Mouse (Mus musculus) midbrain, embryonic 15.5 days (tissue): Measurements from ENCODE around the gene Dnajb8. TPM values are rescaled to one million over a fixed set of nuclear protein-coding genes. Genes with fewer than 3 reads are reported as not detected.

Experiments
- ATAC-seq: fragments of 200-750 bp; cut with Nextera tagmentation; replicated peaks from 2 replicates; pipeline ENCODE4 v1.8.0; 2017; ENCODE audit warnings: moderate TSS enrichment
- H3K27ac ChIP-seq: fragments of 300-500 bp; sonication (generic); 2 replicates; pipeline ENCODE4 v1.5.1; 2015; ENCODE audit warnings: mild to moderate bottlenecking, inconsistent platforms
- H3K27me3 ChIP-seq: fragments of 300-500 bp; sonication (generic); replicated peaks from 2 replicates; pipeline ENCODE4 v1.6.1; 2015; ENCODE audit warnings: inconsistent platforms
- H3K36me3 ChIP-seq: fragments of 300-500 bp; sonication (generic); replicated peaks from 2 replicates; pipeline ENCODE4 v1.6.1; 2015; ENCODE audit warnings: inconsistent platforms
- H3K4me1 ChIP-seq: fragments of 300-500 bp; sonication (generic); 2 replicates; pipeline ENCODE4 v1.6.1; 2015; ENCODE audit warnings: inconsistent platforms
- H3K4me2 ChIP-seq: fragments of 300-500 bp; sonication (generic); 2 replicates; pipeline ENCODE4 v1.6.1; 2015; ENCODE audit warnings: inconsistent platforms, mild to moderate bottlenecking, moderate library complexity
- H3K4me3 ChIP-seq: fragments of 300-500 bp; sonication (generic); 2 replicates; pipeline ENCODE4 v1.5.1; 2015; ENCODE audit warnings: mild to moderate bottlenecking, inconsistent platforms
- H3K9ac ChIP-seq: fragments of 300-500 bp; sonication (generic); 2 replicates; pipeline ENCODE4 v1.6.1; 2015; ENCODE audit warnings: mild to moderate bottlenecking, inconsistent platforms
- H3K9me3 ChIP-seq: fragments of 300-500 bp; sonication (generic); 2 replicates; pipeline ENCODE4 v1.6.1; 2016; ENCODE audit warnings: inconsistent platforms
- WGBS: fragments of 180-500 bp; shearing (Covaris S2); methylation state at CpG from one replicate; pipeline ENCODE4 v1.1.7; 2015; ENCODE audit warnings: mixed read lengths; 5-methylcytosine and 5-hydroxymethylcytosine counted together
- polyA plus RNA-seq: library from polyadenylated mRNA; unstranded; fragments of >200 nt; fragmentation: Nextera tagmentation; extraction: Ambion mirVana; gene quantifications from 2 replicates; pipeline ENCODE4 v1.2.1, GENCODE M21; 2015

Gene Dnajb8
- not detected in 2 replicates for polyA plus RNA-seq

DNA sequence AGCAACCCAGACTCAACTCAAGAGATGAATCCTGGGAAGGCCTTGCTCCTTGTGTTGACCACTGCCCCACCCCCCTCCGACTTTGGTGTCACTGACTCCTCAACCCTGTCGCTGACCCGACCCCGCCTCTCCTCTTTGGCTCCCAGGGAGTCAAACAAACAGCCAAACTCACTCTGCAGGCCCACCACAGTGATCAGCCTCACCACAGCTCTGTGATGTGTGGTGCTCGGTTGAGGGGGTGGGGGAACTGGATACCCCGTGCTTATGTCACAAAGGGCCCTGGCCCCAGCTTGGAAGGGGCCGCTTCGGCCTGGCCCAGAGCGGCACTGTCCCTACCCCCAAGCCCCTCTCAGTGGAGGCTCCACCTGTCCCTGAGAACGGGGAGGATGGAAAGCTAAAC is at the start of gene Dnajb8:
Dnajb8 (plus strand) TSS at position 301 of the 400 bp plus-strand sequence.
- H3K27me3 ChIP-seq: no peaks in the 10 kb centered on the region
- WGBS: 50% methylated on average over 10 of the region's 10 CpGs
- no peak for ATAC-seq
- no peak within 1 kb of the TSS for H3K27ac ChIP-seq
- no peaks in the 10 kb centered on the region for H3K4me1 ChIP-seq
- H3K4me2 ChIP-seq: no peak within 1 kb of the TSS
- H3K4me3 ChIP-seq: no peak within 1 kb of the TSS
- no peaks in the 10 kb centered on the region for H3K9me3 ChIP-seq
- H3K36me3 ChIP-seq: no peaks in the 10 kb centered on the region
- H3K9ac ChIP-seq: no peak within 1 kb of the TSS

DNA sequence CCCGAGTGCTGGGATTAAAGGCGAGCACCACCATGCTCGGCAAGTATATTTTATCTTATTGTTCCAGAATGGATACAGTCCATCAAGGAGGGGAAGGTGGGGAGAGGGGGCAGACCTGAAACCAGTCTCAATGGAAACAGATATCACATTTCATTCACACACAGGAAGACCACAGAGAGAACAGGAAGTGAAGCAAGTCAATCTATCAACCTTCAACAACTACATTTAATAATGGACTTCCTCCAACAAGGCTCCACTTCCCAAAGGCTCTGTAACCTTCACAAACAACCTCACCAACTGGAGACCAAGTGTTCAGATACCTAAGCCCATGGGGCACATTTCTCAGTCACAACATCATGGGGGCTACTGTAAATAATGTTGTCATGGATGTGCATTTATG is 47.9 kb upstream of the Dnajb8 start:
- Histone ChIP-seq H3K4me2 (no peak overlapping the region), H3K27ac (no peak overlapping the region), H3K9me3 (no peaks in the 10 kb centered on the region), H3K36me3 (no peaks in the 10 kb centered on the region), H3K27me3 (no peaks in the 10 kb centered on the region), H3K9ac (no peak overlapping the region), H3K4me1 (no peaks in the 10 kb centered on the region), H3K4me3 (no peak overlapping the region)
- WGBS: 89% methylated on average over 3 of the region's 3 CpGs
- no peak for ATAC-seq

DNA sequence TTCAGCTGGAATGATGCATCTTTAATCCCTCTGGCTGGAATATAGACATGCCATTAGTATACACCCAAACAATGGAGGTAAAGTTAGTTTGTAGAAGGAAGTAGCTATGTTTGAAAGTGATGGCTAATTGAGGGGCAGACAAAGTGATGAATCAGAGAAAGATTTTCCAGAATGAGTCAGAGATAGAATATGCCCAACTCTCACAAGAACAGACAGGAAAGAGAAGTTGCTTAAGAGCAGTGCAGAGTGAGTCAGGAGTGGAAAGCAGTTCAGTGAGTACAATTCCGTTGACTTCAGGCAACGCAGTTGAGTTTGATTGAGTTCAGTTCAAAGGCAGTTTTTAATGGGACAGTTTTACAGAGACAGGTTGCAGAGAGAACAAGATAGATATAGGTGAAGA is 47.4 kb upstream of the Dnajb8 start:
- H3K4me3 ChIP-seq: no peak overlapping the region
- no peak overlapping the region for H3K9ac ChIP-seq
- H3K36me3 ChIP-seq: no peaks in the 10 kb centered on the region
- no peaks in the 10 kb centered on the region for H3K27me3 ChIP-seq
- WGBS: 92% methylated on average over 2 of the region's 2 CpGs
- no peaks in the 10 kb centered on the region for H3K4me1 ChIP-seq
- no peak for ATAC-seq
- H3K27ac ChIP-seq: no peak overlapping the region
- H3K4me2 ChIP-seq: no peak overlapping the region
- no peaks in the 10 kb centered on the region for H3K9me3 ChIP-seq

DNA sequence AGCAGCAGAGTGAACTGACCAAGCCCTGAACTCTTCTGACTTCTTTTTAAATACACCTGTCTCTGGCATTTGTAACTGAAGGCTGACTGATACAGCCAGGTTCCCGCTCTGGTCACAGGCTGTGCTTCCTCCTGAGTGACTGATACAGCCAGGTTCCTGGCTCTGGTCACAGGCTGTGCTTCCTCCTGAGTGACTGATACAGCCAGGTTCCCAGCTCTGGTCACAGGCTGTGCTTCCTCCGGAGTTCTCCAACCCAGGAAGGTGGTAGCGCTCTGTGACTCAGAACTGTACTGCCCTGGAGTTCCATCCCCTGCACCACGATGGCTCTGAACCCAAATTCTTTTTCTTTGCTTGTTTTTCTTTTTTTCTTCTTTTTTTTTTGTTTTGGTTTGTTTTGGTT is 37.4 kb upstream of the Dnajb8 start:
- Histone ChIP-seq H3K4me1 (peaks cover 1% of the 10 kb centered on the region), H3K9ac (no peak overlapping the region), H3K4me2 (no peak overlapping the region), H3K36me3 (no peaks in the 10 kb centered on the region), H3K27me3 (peaks cover 35% of the 10 kb centered on the region), H3K27ac (no peak overlapping the region), H3K9me3 (no peaks in the 10 kb centered on the region), H3K4me3 (no peak overlapping the region)
- 79% methylated on average over 4 of the region's 4 CpGs for WGBS
- ATAC-seq: no peak

DNA sequence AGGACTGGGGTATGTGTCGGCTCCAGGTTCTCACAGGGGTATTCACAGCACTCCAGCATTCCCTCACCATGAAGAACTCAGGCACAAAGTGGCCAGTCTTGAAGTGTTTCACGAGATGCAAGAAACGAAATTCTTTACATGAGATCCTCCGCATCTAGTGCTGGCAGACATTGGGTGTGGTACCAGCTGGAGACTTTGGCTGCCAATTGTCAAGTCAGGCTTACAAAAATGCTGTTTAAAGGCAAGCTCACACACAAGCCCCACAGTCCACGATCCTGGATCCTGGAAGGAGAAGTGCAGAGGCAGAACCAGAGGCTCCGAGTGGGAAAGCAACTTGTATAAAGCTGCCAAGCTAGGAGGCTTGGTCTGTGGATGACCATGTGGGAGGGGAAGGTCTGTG is 33.9 kb upstream of the Dnajb8 start:
- Histone ChIP-seq H3K4me2 (no peak overlapping the region), H3K27me3 (peaks cover 66% of the 10 kb centered on the region)
- ATAC-seq: no peak

DNA sequence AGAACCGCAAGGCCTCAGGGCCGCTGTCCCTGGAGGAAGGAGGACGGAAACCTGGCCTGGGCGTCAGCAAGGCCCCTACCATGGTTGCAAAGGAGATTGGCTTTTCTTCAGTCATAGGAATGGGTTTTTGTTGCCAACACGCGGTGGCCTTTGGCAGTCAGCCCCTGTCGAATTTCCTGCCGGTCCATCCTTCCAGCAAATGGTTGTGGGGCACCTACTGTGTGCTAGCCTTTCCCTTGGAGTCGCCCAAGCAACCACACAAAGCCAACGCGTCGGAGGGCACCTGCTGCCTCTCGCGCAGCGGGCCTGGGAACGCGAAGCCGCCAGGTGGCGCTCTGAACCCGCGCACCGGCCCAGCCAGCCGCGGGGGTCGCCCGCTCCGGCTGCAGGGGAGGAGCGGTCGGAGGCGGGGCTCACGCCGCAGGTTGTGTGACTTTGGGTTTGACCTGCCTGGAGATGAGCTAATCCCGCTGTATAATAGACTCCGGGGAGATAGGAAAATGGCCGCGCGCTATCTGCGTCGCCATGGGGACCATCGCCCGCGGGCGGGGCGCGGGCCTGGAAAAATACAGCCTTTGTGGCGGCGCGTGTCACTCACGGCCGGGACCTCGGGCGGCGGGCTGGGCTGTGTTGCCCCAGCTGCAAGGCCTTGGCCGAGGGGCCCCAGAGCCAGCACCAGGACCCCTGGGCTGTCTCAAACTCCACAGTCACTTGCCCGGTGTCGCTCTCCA is 32.6 kb upstream of the Dnajb8 start:
- Histone ChIP-seq H3K27ac (peak overlapping the region; percentile 16), H3K4me3 (peak overlapping the region; percentile 52), H3K27me3 (peaks cover 66% of the 10 kb centered on the region), H3K4me2 (peak overlapping the region; percentile 88), H3K9ac (peak overlapping the region; percentile 36), H3K9me3 (no peaks in the 10 kb centered on the region), H3K4me1 (peaks cover 26% of the 10 kb centered on the region), H3K36me3 (no peaks in the 10 kb centered on the region)
- 1% methylated on average over 56 of the region's 56 CpGs for WGBS
- ATAC-seq: peak; percentile 81

More for the DNA sequence above, 33.9 kb upstream of the Dnajb8 start:
- Histone ChIP-seq H3K27ac (no peak overlapping the region), H3K9me3 (no peaks in the 10 kb centered on the region), H3K4me1 (peaks cover 15% of the 10 kb centered on the region), H3K4me3 (no peak overlapping the region), H3K9ac (no peak overlapping the region), H3K36me3 (no peaks in the 10 kb centered on the region)
- WGBS: 78% methylated on average over 6 of the region's 6 CpGs

DNA sequence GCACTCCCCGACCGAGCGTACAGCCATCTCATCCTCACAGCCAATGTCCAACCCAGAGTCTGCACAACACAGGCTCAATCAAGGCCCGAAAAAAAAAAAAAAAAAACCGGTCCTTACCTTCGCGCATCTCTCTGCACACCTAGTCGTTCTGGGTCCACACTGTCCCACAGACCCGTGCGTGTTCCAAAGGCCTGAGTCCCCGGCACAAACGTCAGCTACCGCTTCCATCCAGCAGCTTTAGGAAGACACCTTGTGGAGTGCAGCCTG is 32.1 kb upstream of the Dnajb8 start:
- 0% methylated on average over 13 of the region's 13 CpGs for WGBS
- Histone ChIP-seq H3K9ac (no peak overlapping the region), H3K4me2 (peak overlapping the region; percentile 88), H3K36me3 (no peaks in the 10 kb centered on the region), H3K27me3 (peaks cover 70% of the 10 kb centered on the region), H3K27ac (peak overlapping the region; percentile 16), H3K9me3 (no peaks in the 10 kb centered on the region), H3K4me3 (peak overlapping the region; percentile 52), H3K4me1 (peaks cover 28% of the 10 kb centered on the region)
- ATAC-seq: no peak

DNA sequence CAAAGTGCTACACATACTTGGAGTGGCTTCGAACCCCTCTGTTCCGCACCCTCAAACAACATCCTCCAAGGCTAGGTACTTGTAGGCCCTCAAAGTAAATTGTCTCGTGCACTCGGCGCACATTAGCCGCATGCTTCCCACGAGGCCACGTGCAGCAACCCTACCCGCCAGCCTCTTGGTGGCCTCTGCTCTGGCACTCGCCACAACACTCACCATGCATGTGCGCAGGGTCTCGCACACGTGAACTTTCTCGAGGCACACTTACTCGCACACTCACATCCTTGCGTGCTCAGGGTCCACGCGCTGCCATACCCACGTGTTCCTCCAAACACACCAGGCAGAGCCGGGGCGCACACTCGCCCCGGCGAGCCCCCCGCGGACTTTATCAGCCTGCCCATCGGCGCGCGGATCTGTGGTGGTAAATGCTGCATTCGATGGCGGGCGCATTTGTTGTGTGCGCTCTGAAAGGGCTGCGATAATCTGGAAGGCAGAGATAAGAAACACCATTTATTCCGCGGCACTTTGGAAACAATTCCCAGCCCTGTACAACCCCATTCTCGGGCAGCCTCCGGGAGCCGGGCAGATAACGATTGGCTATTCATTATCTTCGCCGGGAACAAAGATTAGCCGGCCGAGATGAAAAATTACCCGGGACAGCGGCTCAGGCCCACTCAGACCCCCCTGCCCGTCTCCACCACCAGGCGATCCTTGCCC is 31.6 kb upstream of the Dnajb8 start:
- Histone ChIP-seq H3K36me3 (no peaks in the 10 kb centered on the region), H3K4me2 (peak overlapping the region; percentile 88), H3K27ac (peak overlapping the region; percentile 16; the same call in 1 of the 2 replicates), H3K27me3 (peaks cover 75% of the 10 kb centered on the region), H3K9ac (no peak overlapping the region), H3K4me1 (peaks cover 28% of the 10 kb centered on the region), H3K4me3 (peak overlapping the region; percentile 52; the same call in 1 of the 2 replicates), H3K9me3 (no peaks in the 10 kb centered on the region)
- 2% methylated on average over 49 of the region's 49 CpGs for WGBS
- peak; percentile 9; the same call in 1 of the 2 replicates for ATAC-seq

DNA sequence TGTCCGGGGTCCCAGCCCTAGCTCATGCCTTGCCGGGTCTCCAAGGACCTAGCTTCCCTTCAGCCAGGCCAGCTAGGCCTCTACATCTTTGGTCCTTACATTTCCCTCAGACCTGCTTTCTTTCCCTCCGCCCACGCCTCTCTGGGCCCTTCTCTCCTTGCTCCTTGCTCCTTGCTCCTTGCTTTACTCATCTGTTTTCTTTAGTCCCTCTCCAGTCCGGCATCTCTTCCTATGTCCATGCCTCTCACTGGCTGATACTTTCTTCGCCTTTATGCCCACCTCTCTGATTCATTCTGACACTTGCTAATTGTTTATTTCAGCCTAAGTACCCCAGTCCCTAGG is 31.1 kb upstream of the Dnajb8 start:
- peaks cover 28% of the 10 kb centered on the region for H3K4me1 ChIP-seq
- 16% methylated on average over 6 of the region's 6 CpGs for WGBS
- H3K9ac ChIP-seq: no peak overlapping the region
- H3K36me3 ChIP-seq: no peaks in the 10 kb centered on the region
- no peak for ATAC-seq
- H3K27me3 ChIP-seq: peaks cover 74% of the 10 kb centered on the region
- no peak overlapping the region for H3K27ac ChIP-seq
- no peak overlapping the region for H3K4me3 ChIP-seq
- peak overlapping the region; percentile 88; the same call in 1 of the 2 replicates for H3K4me2 ChIP-seq
- H3K9me3 ChIP-seq: no peaks in the 10 kb centered on the region

DNA sequence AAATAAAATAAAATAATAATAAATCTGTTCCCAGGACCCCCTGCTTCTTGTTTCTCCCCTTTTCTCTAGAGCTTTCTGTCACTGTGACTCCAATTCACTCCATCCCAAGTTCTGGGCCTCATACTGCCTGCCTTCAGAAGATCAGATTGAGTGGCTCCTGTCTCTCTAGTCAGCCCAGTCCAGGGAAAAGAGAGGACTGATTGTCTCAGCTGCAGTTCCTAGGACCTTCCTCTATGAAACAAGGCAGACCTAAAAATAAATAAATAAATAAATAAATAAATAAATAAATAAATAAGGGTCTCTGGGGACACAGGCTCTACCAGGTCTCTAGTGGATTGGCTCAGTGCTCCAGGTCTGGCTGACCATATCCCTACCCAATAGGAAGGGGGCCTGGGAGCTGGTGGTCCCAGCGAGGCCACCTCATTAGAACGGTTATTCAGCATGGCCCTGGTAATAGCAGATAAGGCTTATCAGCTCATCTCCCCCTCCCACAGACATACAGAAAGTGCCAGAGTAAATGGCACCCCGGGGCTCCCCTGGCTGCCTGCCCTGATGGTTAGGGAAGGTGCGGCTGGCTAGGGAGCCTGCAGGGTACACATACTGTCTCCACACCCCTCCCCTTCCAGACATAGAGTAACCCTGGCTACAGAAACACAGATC is 30.5 kb upstream of the Dnajb8 start:
- Histone ChIP-seq H3K36me3 (no peaks in the 10 kb centered on the region), H3K9me3 (no peaks in the 10 kb centered on the region), H3K4me3 (no peak overlapping the region), H3K27ac (no peak overlapping the region), H3K9ac (no peak overlapping the region), H3K4me2 (no peak overlapping the region), H3K27me3 (peaks cover 78% of the 10 kb centered on the region), H3K4me1 (peaks cover 33% of the 10 kb centered on the region)
- no peak for ATAC-seq
- WGBS: 16% methylated on average over 4 of the region's 4 CpGs

DNA sequence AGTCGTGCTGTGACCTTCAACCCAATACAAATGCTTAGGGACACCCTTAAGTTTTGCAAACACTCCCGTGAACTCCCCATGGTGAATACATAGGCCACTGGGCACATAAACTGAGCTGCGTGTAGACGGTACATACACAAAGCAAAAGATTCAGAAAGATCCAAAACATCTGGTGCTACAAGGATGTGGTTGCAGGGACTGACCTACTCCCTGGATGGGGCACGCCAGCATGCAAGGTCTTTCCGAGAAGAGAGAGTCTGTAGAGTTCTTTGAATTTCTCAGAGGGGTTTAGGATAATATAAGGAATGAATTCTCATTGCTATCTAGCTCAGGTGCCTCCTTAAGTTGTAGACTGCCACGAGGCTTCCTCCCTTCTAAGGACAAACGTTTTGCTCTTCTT is 29.3 kb upstream of the Dnajb8 start:
- Histone ChIP-seq H3K36me3 (no peaks in the 10 kb centered on the region), H3K9me3 (no peaks in the 10 kb centered on the region), H3K4me3 (no peak overlapping the region), H3K27me3 (peaks cover 79% of the 10 kb centered on the region), H3K27ac (no peak overlapping the region), H3K9ac (no peak overlapping the region), H3K4me2 (no peak overlapping the region), H3K4me1 (peaks cover 45% of the 10 kb centered on the region)
- WGBS: 16% methylated on average over 8 of the region's 8 CpGs
- no peak for ATAC-seq

DNA sequence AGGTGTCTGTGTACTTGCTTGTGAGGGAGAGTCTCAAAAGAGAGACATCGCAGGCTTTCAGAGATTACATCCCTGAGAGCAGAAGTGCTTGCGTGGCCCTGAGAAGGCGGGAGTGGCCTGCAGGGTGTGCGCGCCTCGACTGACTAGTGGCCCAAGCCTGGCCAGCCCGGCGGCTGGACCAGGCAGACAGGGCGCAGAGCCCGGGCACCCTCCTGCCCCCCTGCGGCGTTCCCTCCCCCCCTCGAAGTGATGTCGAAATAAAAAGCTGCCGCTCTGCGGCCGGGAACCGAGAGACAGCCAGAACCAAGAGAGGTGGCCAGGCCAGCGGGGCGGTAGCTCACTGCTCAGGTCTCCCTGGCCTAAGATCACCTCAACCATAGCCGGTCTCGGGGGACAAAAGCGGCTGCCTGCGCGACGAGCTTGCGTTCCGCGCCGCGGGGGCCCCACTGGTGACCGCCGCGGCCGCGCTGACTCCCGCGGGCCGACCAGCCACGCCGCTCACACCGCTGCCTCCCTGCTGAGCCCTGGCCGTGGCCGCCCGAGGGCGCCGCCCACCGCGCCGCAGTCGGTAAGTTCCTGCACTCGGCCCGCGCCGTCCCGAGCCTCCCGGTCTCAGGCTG is 28.5 kb upstream of the Dnajb8 start, which contains the start of gene Gata2:
Gata2 (plus strand) TSS at position 459 of the 620 bp plus-strand sequence.
- peak within 1 kb of the TSS; percentile 70 for H3K27ac ChIP-seq
- H3K27me3 ChIP-seq: peaks cover 77% of the 10 kb centered on the region
- peak within 1 kb of the TSS; percentile 55 for H3K4me2 ChIP-seq
- 2% methylated on average over 43 of the region's 57 CpGs for whole genome bisulfite sequencing
- H3K36me3 ChIP-seq: no peaks in the 10 kb centered on the region
- H3K9me3 ChIP-seq: no peaks in the 10 kb centered on the region
- H3K4me1 ChIP-seq: peaks cover 53% of the 10 kb centered on the region
- H3K9ac ChIP-seq: peak within 1 kb of the TSS; percentile 36
- ATAC-seq: no peak
- H3K4me3 ChIP-seq: peak within 1 kb of the TSS; percentile 39
